In genomic region chr12:104898718-104899117, GRCm38 (mm10) we compare ENCODE assay signal across 10 mouse cellular contexts. TPM values are rescaled to one million over a fixed set of nuclear protein-coding genes. Genes with fewer than 3 reads are reported as not detected.
A peak's percentile ranks its signal among the peaks of the same experiment; 100 is the strongest.
DNase-seq lines count a peak whose midpoint lies in the region; ATAC-seq and TF ChIP-seq lines count a peak whose summit lies in the region.
"Had no signal": no experiment of that assay in that cellular context is flagged by ENCODE, and none has a peak within 500 bp of the region (broad histone marks: within the 10 kb centered on the region; RNA-seq: fewer than 3 reads in every experiment).

No protein-coding gene starts in this region.

- H3K9ac ChIP-seq in liver, adult 2 months (ENCODE audit: low read depth, low read length): no peak overlapping the region
- no peak overlapping the region for H3K9ac ChIP-seq in liver, embryonic 11.5 days (ENCODE audit: low read depth, low read length)
- peak overlapping the region; percentile 73; the same call in 1 of the 2 replicates for H3K9ac ChIP-seq in ES-E14 (ENCODE audit: insufficient read depth, low read depth, low read length, poor library complexity, severe bottlenecking)
- H3K9ac ChIP-seq in intestine, embryonic 15.5 days: no peak overlapping the region
- H3K9ac ChIP-seq in liver, postnatal 0 days (replicated peaks): no peak overlapping the region
- H3K9ac ChIP-seq: midbrain, embryonic 12.5 days had no signal

- H3K4me2 ChIP-seq in liver, embryonic 11.5 days: no peak overlapping the region
- no peak overlapping the region for H3K4me2 ChIP-seq in intestine, embryonic 15.5 days (replicated peaks)
- H3K4me2 ChIP-seq in liver, postnatal 0 days (ENCODE audit: low read depth, low read length): no peak overlapping the region
- H3K4me2 ChIP-seq: midbrain, embryonic 12.5 days had no signal

- ATAC-seq in liver, embryonic 11.5 days (replicated peaks; ENCODE audit: low FRiP score): no peak; the same call in 1 of the 2 replicates
- ATAC-seq in intestine, embryonic 15.5 days: 0 out of 2 replicates have a peak, but pooled peaks have one; percentile 42
- peak; percentile 71 for ATAC-seq in liver, postnatal 0 days
- no peak for ATAC-seq in erythroblast, adult 5-6 weeks (replicated peaks; ENCODE audit: low FRiP score, poor library complexity, severe bottlenecking)
- ATAC-seq: forebrain, embryonic 14.5 days had no signal

- no peak for TF ChIP-seq EP300 in liver, postnatal 0 days (IDR thresholded peaks at IDR 0.05; ENCODE audit: low read depth)

- in situ Hi-C loops in ES-E14 (cut with MboI; ENCODE audit: low sequenced_read_pairs in 2 of 2, unreplicated experiment in 2 of 2): no loop called here

- 43% methylated on average over 9 of the region's 9 CpGs for WGBS in liver, adult 2 months
- WGBS in liver, embryonic 11.5 days: 59% methylated on average over 9 of the region's 9 CpGs
- 60% methylated on average over 9 of the region's 9 CpGs for WGBS in intestine, embryonic 15.5 days
- WGBS in liver, postnatal 0 days (ENCODE audit: insufficient replicate concordance): 53% methylated on average over 9 of the region's 9 CpGs

- peak; percentile 70 for TF ChIP-seq CTCF in liver, adult 2 months (IDR thresholded peaks at IDR 0.05; ENCODE audit: low read depth, low read length)
- peak; percentile 42 for TF ChIP-seq CTCF in liver, postnatal 0 days (IDR thresholded peaks at IDR 0.05; ENCODE audit: low read depth)

- no peak for TF ChIP-seq POLR2A in liver, adult 2 months (IDR thresholded peaks at IDR 0.05; ENCODE audit: extremely low read depth, insufficient read depth, low read length)

- no peaks in the 10 kb centered on the region for H3K79me2 ChIP-seq in liver, adult 2 months (ENCODE audit: control insufficient read depth, insufficient read depth, low read length)

- H3K4me1 ChIP-seq in liver, adult 2 months (ENCODE audit: control insufficient read depth, insufficient read depth, low read length): no peaks in the 10 kb centered on the region
- no peaks in the 10 kb centered on the region for H3K4me1 ChIP-seq in liver, embryonic 11.5 days (replicated peaks; ENCODE audit: control insufficient read depth, insufficient read depth, low read length)
- H3K4me1 ChIP-seq in ES-E14 (ENCODE audit: control insufficient read depth in 2 of 2, insufficient read depth in 2 of 2, low read length in 2 of 2, poor library complexity in 1 of 2): peaks cover 25 to 46% of the 10 kb centered on the region in 2 experiments
- H3K4me1 ChIP-seq in intestine, embryonic 15.5 days (replicated peaks): peaks cover 3% of the 10 kb centered on the region; the same call in 1 of the 2 replicates
- peaks cover 6% of the 10 kb centered on the region for H3K4me1 ChIP-seq in liver, postnatal 0 days (ENCODE audit: insufficient read depth)

- H3K4me3 ChIP-seq in liver, adult 2 months (ENCODE audit: insufficient read depth, low read depth, low read length): no peak overlapping the region
- no peak overlapping the region for H3K4me3 ChIP-seq in liver, embryonic 11.5 days (ENCODE audit: low read depth, low read length)
- peak overlapping the region in 1 of 2 experiments; percentile 32; a peak in 1 of 4 replicates for H3K4me3 ChIP-seq in ES-E14 (ENCODE audit: insufficient read depth in 1 of 2, low read depth in 1 of 2, low read length in 2 of 2, poor library complexity in 1 of 2, severe bottlenecking in 1 of 2)
- no peak overlapping the region for H3K4me3 ChIP-seq in intestine, embryonic 15.5 days (replicated peaks)
- no peak overlapping the region for H3K4me3 ChIP-seq in liver, postnatal 0 days (ENCODE audit: low read depth, low read length)
- H3K4me3 ChIP-seq: midbrain, embryonic 12.5 days had no signal

- H3K9me3 ChIP-seq in liver, embryonic 11.5 days (ENCODE audit: control insufficient read depth, low read length): no peaks in the 10 kb centered on the region
- H3K9me3 ChIP-seq in ES-E14 (ENCODE audit: control insufficient read depth, insufficient read depth, low read depth, low read length): no peaks in the 10 kb centered on the region
- H3K9me3 ChIP-seq in intestine, embryonic 15.5 days: no peaks in the 10 kb centered on the region
- no peaks in the 10 kb centered on the region; the same call in 1 of the 2 replicates for H3K9me3 ChIP-seq in liver, postnatal 0 days (ENCODE audit: low read length)
- H3K9me3 ChIP-seq: midbrain, embryonic 12.5 days had no signal

- H3K27ac ChIP-seq in liver, adult 2 months (replicated peaks; ENCODE audit: insufficient read depth, low read depth, low read length): no peak overlapping the region
- H3K27ac ChIP-seq in liver, embryonic 11.5 days (ENCODE audit: low read depth, low read length): no peak overlapping the region
- no peak overlapping the region for H3K27ac ChIP-seq in ES-E14 (ENCODE audit: insufficient read depth, low read depth, low read length, poor library complexity, severe bottlenecking)
- H3K27ac ChIP-seq in intestine, embryonic 15.5 days: no peak overlapping the region
- H3K27ac ChIP-seq in liver, postnatal 0 days (ENCODE audit: low read depth): no peak overlapping the region
- H3K27ac ChIP-seq: midbrain, embryonic 12.5 days had no signal

- DNase-seq in liver, adult 2 months (ENCODE audit: extremely low read depth, low read depth, low spot score): peak; percentile 72
- no peak for DNase-seq in liver, embryonic 11.5 days (ENCODE audit: low spot score)
- DNase-seq in ES-E14 (ENCODE audit: low read depth, low spot score): peak; percentile 86
- DNase-seq in liver, postnatal 0 days: peak; percentile 29
- no peak for DNase-seq in left cerebral cortex, adult 11 months (ENCODE audit: low spot score)
- DNase-seq in urinary bladder, adult 2 months (ENCODE audit: low spot score): no peak

- H3K27me3 ChIP-seq in liver, adult 2 months (ENCODE audit: control insufficient read depth, insufficient read depth, low read length): no peaks in the 10 kb centered on the region
- H3K27me3 ChIP-seq in liver, embryonic 11.5 days (replicated peaks; ENCODE audit: control insufficient read depth, insufficient read depth, low read length): no peaks in the 10 kb centered on the region
- H3K27me3 ChIP-seq in intestine, embryonic 15.5 days (replicated peaks): no peaks in the 10 kb centered on the region
- H3K27me3 ChIP-seq in liver, postnatal 0 days (ENCODE audit: insufficient read depth, low read length): no peaks in the 10 kb centered on the region

- no peaks in the 10 kb centered on the region for H3K36me3 ChIP-seq in liver, adult 2 months (ENCODE audit: control insufficient read depth, insufficient read depth, low read length)
- no peaks in the 10 kb centered on the region for H3K36me3 ChIP-seq in liver, embryonic 11.5 days (ENCODE audit: control insufficient read depth, insufficient read depth, low read length)
- H3K36me3 ChIP-seq in ES-E14 (ENCODE audit: control insufficient read depth, insufficient read depth, low read length, poor library complexity, severe bottlenecking): no peaks in the 10 kb centered on the region
- no peaks in the 10 kb centered on the region for H3K36me3 ChIP-seq in intestine, embryonic 15.5 days
- no peaks in the 10 kb centered on the region for H3K36me3 ChIP-seq in liver, postnatal 0 days (replicated peaks; ENCODE audit: insufficient read depth, low read length)
- H3K36me3 ChIP-seq: midbrain, embryonic 12.5 days had no signal

TF ChIP-seq in ES-E14, 5 proteins besides CTCF, POLR2A, EP300 and RAD21:
- TF ChIP-seq HCFC1 (IDR thresholded peaks at IDR 0.05; ENCODE audit: borderline replicate concordance, insufficient read depth, low read length) (peak; percentile 44; the same call in 1 of the 2 replicates), ZNF384 (IDR thresholded peaks at IDR 0.05; ENCODE audit: low read depth, low read length) (no peak), ZC3H11A (IDR thresholded peaks at IDR 0.05; ENCODE audit: borderline replicate concordance, low read depth, low read length) (peak; percentile 41; the same call in 1 of the 2 replicates), MAFK (IDR thresholded peaks at IDR 0.05; ENCODE audit: insufficient read depth, low read depth, low read length) (no peak)

RNA-seq across cellular contexts. Expression of gene Clmn, which starts 33.8 kb away (rescaled TPM):
- 20.4 and 22.4 TPM in 2 replicates for total RNA-seq in liver, adult 2 months (2014; rRNA removed)
- 12.1 and 13.7 TPM in 2 replicates for polyA plus RNA-seq in liver, adult 2 months (2012; rRNA removed)
- polyA plus RNA-seq in liver, embryonic 11.5 days (2014; fragmentation: Nextera tagmentation; extraction: Ambion mirVana): 1.5 and 2.1 TPM in 2 replicates
- total RNA-seq in ES-E14 (2012; rRNA removed): 3.1 and 4.2 TPM in 2 replicates
- polyA plus RNA-seq in intestine, embryonic 15.5 days (2015; fragmentation: Nextera tagmentation; extraction: Ambion mirVana): 4.1 and 4.3 TPM in 2 replicates
- polyA plus RNA-seq in liver, postnatal 0 days (2015; fragmentation: Nextera tagmentation; extraction: Ambion mirVana): 1.9 and 2.5 TPM in 2 replicates
- not detected in 2 replicates for total RNA-seq in erythroblast, adult 5-6 weeks (2015; ENCODE audit: low replicate concordance)
- total RNA-seq in erythroblast, adult 5-6 weeks (2017; ENCODE audit: low replicate concordance): 0.14 TPM in 1 of 2 replicates, not detected in the other
- polyA plus RNA-seq in urinary bladder, adult 2 months (2012; rRNA removed): 7.4 and 8.1 TPM in 2 replicates

Comparison
In these comparisons a context has a peak if more than half of its experiments do, and no peak if none do; other contexts are left out.
1. DNase-seq: peak in liver, adult 2 months (single experiment), ES-E14 (single experiment) and liver, postnatal 0 days (single experiment); none in liver, embryonic 11.5 days (single experiment), left cerebral cortex, adult 11 months (single experiment) and urinary bladder, adult 2 months (single experiment).
2. ATAC-seq: peak in intestine, embryonic 15.5 days (single experiment) and liver, postnatal 0 days (single experiment); none in liver, embryonic 11.5 days (single experiment) and erythroblast, adult 5-6 weeks (single experiment).